Mouse (Mus musculus): Measurements from ENCODE around the gene Opa1.

- TF ChIP-seq CHD2 (IDR thresholded peaks at IDR 0.05; ENCODE audit: low read depth, low read length): no peak
- TF ChIP-seq ZC3H11A (IDR thresholded peaks at IDR 0.05; ENCODE audit: borderline replicate concordance, low read depth, low read length): no peak
Observed at GRCm38 (mm10) chr16:29642376-29642775, 63.2 kb downstream of the Opa1 start.
